Mouse (Mus musculus): ENCODE data around the gene Tmem121b. TPM values are rescaled to one million over a fixed set of nuclear protein-coding genes. Genes with fewer than 3 reads are reported as not detected.
A peak's percentile ranks its signal among the peaks of the same experiment; 100 is the strongest.

Tmem121b gene
- total and polyA plus RNA-seq, 3 experiments: not detected

DNA sequence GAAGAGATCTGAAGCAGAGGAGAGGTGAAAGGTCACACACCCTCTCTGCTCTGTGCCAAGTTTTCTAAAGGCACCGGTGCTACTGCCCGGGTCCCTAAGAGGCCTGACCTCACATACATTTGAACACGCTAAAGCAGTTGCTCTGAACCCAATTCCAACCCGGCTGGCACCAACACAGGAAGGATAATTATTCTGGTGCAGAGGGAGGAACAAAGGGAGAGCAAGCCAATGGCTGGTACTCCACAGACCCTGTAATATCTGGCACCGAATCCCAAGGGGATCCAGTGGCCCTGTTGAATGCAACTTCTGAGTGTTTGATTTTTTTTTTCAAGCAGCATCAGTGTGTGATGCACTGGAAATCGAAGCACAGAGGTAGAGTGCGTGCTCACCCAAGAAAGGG is 2.5 kb downstream of the Tmem121b start:
- DNase-seq: no peak
- Histone ChIP-seq H3K27me3 (ENCODE audit: control insufficient read depth, insufficient read depth, low read length) (peaks cover 20% of the 10 kb centered on the region), H3K4me3 (no peak overlapping the region), H3K4me1 (ENCODE audit: control insufficient read depth, insufficient read depth, low read length) (no peaks in the 10 kb centered on the region; the same call in 1 of the 2 replicates), H3K9ac (ENCODE audit: low read depth, low read length) (no peak overlapping the region), H3K36me3 (ENCODE audit: control insufficient read depth, insufficient read depth, low read length) (no peaks in the 10 kb centered on the region), H3K27ac (no peak overlapping the region), H3K79me2 (replicated peaks; ENCODE audit: control insufficient read depth, insufficient read depth, low read length) (no peaks in the 10 kb centered on the region)
- TF ChIP-seq EP300 (IDR thresholded peaks at IDR 0.05; ENCODE audit: insufficient read depth, low read depth, low read length): no peak
- no peak for TF ChIP-seq CTCF (IDR thresholded peaks at IDR 0.05)
- no peak for TF ChIP-seq POLR2A (IDR thresholded peaks at IDR 0.05; ENCODE audit: insufficient read depth, low read depth, low read length)
- 79% methylated on average over 7 of the region's 7 CpGs for WGBS
- intact Hi-C loops (cut with DNase I): no loop called here

DNA sequence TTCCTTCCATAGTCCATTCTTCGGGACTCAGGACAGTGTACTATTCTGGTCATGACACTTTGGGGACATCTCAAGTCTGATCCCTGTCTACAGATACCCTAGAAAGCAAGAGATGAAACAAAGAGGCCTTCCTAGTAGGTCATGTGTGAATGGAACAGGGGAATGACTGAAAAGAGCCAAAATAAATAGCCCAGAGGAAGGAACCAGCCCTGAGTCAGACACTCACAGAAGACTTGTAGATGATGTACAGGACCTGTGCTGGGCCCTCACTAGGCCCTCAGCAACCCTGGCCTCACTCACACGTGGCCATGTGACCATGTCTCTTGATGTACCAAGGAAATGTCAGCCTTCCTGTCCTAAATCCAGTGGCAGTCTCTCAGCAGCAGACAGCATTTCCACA is 4.1 kb downstream of the Tmem121b start:
- no peaks in the 10 kb centered on the region; the same call in 1 of the 2 replicates for H3K4me1 ChIP-seq (ENCODE audit: control insufficient read depth, insufficient read depth, low read length)
- intact Hi-C loops (cut with DNase I): loop anchor here (5.0 kb wide), 1 partner anchor 1122 kb away; no protein-coding TSS in a partner anchor
- H3K4me3 ChIP-seq: no peak overlapping the region
- no peak overlapping the region for H3K9ac ChIP-seq (ENCODE audit: low read depth, low read length)
- WGBS: 60% methylated on average over 2 of the region's 2 CpGs
- TF ChIP-seq POLR2A (IDR thresholded peaks at IDR 0.05; ENCODE audit: insufficient read depth, low read depth, low read length) (no peak), CTCF (IDR thresholded peaks at IDR 0.05) (no peak)
- no peak overlapping the region for H3K27ac ChIP-seq
- H3K27me3 ChIP-seq (ENCODE audit: control insufficient read depth, insufficient read depth, low read length): peaks cover 20% of the 10 kb centered on the region
- no peaks in the 10 kb centered on the region for H3K79me2 ChIP-seq (replicated peaks; ENCODE audit: control insufficient read depth, insufficient read depth, low read length)
- no peaks in the 10 kb centered on the region for H3K36me3 ChIP-seq (ENCODE audit: control insufficient read depth, insufficient read depth, low read length)
- no peak for DNase-seq

DNA sequence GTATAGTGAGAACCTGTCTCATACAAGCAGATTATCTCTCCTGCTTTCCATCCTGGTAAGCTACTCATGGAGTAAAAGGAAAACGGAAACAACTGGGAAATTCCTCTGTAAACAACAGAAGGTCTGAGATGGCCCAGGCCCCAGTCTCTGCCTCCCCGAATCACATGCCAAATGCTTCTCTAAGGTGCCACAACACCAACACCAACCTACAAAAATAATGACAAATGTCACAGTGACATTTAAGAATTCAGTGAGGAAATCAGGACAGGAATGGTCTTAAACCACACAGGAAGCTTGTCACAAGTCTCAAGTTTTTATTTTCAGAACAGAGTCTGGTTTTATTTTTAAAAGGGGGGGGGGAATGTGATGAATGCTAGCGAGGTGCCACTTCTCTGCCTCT is 5.0 kb downstream of the Tmem121b start:
- Histone ChIP-seq H3K4me3 (no peak overlapping the region), H3K9ac (ENCODE audit: low read depth, low read length) (no peak overlapping the region), H3K4me1 (ENCODE audit: control insufficient read depth, insufficient read depth, low read length) (no peaks in the 10 kb centered on the region), H3K79me2 (replicated peaks; ENCODE audit: control insufficient read depth, insufficient read depth, low read length) (no peaks in the 10 kb centered on the region), H3K27ac (no peak overlapping the region), H3K27me3 (ENCODE audit: control insufficient read depth, insufficient read depth, low read length) (peaks cover 15% of the 10 kb centered on the region), H3K36me3 (ENCODE audit: control insufficient read depth, insufficient read depth, low read length) (no peaks in the 10 kb centered on the region)
- no peak for TF ChIP-seq EP300 (IDR thresholded peaks at IDR 0.05; ENCODE audit: insufficient read depth, low read depth, low read length)
- no peak for TF ChIP-seq CTCF (IDR thresholded peaks at IDR 0.05)
- TF ChIP-seq POLR2A (IDR thresholded peaks at IDR 0.05; ENCODE audit: insufficient read depth, low read depth, low read length): no peak
- intact Hi-C loops (cut with DNase I): loop anchor here (5.0 kb wide), 1 partner anchor 1121 kb away; no protein-coding TSS in a partner anchor
- no peak for DNase-seq
- 45% methylated on average over 3 of the region's 3 CpGs for WGBS

DNA sequence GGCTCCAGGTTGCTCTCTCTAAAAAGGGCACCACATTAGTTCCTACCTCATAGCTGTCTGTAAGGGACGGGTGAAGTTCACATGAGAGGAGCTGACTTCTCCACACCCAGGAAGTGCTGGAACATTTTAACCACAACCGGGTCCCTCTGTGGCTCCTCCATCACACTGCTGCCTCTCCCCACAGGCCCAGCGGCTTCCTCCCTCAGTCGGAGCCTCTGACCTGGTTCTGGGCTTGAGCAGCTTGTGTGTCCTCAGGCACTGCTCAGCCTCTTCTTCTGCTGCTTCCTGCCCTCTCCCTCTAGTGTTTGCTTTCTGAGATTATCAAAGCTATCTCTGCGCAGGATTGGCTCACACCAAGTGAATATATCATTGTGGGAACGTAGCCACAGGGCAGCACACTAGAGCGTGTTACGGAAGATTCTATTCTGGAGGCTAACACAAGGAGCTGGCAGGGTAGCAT is 7.5 kb downstream of the Tmem121b start:
- no peak overlapping the region for H3K27ac ChIP-seq
- intact Hi-C loops (cut with DNase I): loop anchor here (5.0 kb wide), 1 partner anchor 1119 kb away; no protein-coding TSS in a partner anchor
- H3K36me3 ChIP-seq (ENCODE audit: control insufficient read depth, insufficient read depth, low read length): no peaks in the 10 kb centered on the region
- H3K79me2 ChIP-seq (replicated peaks; ENCODE audit: control insufficient read depth, insufficient read depth, low read length): no peaks in the 10 kb centered on the region
- no peaks in the 10 kb centered on the region for H3K27me3 ChIP-seq (ENCODE audit: control insufficient read depth, insufficient read depth, low read length)
- TF ChIP-seq CTCF (IDR thresholded peaks at IDR 0.05) (no peak), EP300 (IDR thresholded peaks at IDR 0.05; ENCODE audit: insufficient read depth, low read depth, low read length) (no peak), POLR2A (IDR thresholded peaks at IDR 0.05; ENCODE audit: insufficient read depth, low read depth, low read length) (no peak)
- H3K4me3 ChIP-seq: no peak overlapping the region
- no peak for DNase-seq
- no peak overlapping the region for H3K9ac ChIP-seq (ENCODE audit: low read depth, low read length)
- H3K4me1 ChIP-seq (ENCODE audit: control insufficient read depth, insufficient read depth, low read length): no peaks in the 10 kb centered on the region
- 54% methylated on average over 8 of the region's 8 CpGs for WGBS

DNA sequence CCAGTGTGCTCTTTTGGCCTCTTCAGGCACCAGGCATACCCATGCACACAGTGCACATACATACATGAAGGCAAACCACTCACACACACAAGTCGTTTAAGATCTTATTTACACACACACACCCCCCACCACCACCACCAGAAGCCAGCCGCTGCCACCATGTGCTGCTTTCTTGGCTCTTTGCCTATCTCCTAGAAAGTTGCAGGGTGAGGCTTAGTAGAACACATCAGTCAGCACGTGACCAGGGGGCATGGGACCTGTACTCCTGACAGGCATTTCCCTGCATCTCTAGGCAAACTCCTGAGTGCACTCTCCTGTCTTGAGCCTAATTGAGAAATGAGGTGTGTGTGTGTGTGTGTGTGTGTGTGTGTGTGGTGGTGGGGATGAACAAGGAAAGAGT is 8.6 kb downstream of the Tmem121b start:
- TF ChIP-seq POLR2A (IDR thresholded peaks at IDR 0.05; ENCODE audit: insufficient read depth, low read depth, low read length) (no peak), EP300 (IDR thresholded peaks at IDR 0.05; ENCODE audit: insufficient read depth, low read depth, low read length) (no peak), CTCF (IDR thresholded peaks at IDR 0.05) (no peak)
- H3K9ac ChIP-seq (ENCODE audit: low read depth, low read length): no peak overlapping the region
- intact Hi-C loops (cut with DNase I): loop anchor here (5.0 kb wide), 1 partner anchor 1118 kb away; no protein-coding TSS in a partner anchor
- no peaks in the 10 kb centered on the region for H3K4me1 ChIP-seq (ENCODE audit: control insufficient read depth, insufficient read depth, low read length)
- H3K36me3 ChIP-seq (ENCODE audit: control insufficient read depth, insufficient read depth, low read length): no peaks in the 10 kb centered on the region
- H3K4me3 ChIP-seq: no peak overlapping the region
- no peaks in the 10 kb centered on the region for H3K79me2 ChIP-seq (replicated peaks; ENCODE audit: control insufficient read depth, insufficient read depth, low read length)
- H3K27ac ChIP-seq: no peak overlapping the region
- no peaks in the 10 kb centered on the region for H3K27me3 ChIP-seq (ENCODE audit: control insufficient read depth, insufficient read depth, low read length)
- 40% methylated on average over 3 of the region's 3 CpGs for WGBS
- DNase-seq: no peak

DNA sequence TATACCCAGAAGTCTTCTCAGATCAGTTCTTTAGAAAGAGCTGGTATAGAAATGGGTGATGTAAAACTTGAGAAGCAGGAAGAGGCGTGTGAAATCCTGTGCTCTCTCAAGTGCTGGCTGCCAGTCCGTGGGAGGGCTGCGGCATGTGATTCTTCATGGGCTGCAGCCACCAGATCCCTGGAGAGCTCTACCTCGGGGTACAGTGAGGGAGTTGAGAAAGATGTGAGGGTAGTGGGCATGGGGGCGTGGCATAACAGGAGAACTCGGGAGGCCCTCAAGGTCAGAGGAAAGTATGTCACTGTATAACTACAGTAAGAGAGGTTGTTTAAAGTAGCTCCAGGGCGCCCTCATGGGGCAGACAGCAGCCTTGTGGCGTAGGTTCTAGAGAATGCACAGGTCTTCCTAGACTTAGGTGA is 10.4 kb downstream of the Tmem121b start:
- DNase-seq: peak in 1 of 2 experiments; percentile 61
- intact Hi-C loops (cut with DNase I): loop anchor here (5.0 kb wide), 1 partner anchor 46 kb away; no protein-coding TSS in a partner anchor
- TF ChIP-seq CTCF (IDR thresholded peaks at IDR 0.05): peak; percentile 74
- no peak for TF ChIP-seq POLR2A (IDR thresholded peaks at IDR 0.05; ENCODE audit: insufficient read depth, low read depth, low read length)
- 19% methylated on average over 8 of the region's 8 CpGs for WGBS
- no peaks in the 10 kb centered on the region for H3K4me1 ChIP-seq (ENCODE audit: control insufficient read depth, insufficient read depth, low read length)
- H3K9ac ChIP-seq (ENCODE audit: low read depth, low read length): no peak overlapping the region
- H3K79me2 ChIP-seq (replicated peaks; ENCODE audit: control insufficient read depth, insufficient read depth, low read length): no peaks in the 10 kb centered on the region
- no peaks in the 10 kb centered on the region for H3K27me3 ChIP-seq (ENCODE audit: control insufficient read depth, insufficient read depth, low read length)
- H3K27ac ChIP-seq: no peak overlapping the region
- H3K4me3 ChIP-seq: no peak overlapping the region
- H3K36me3 ChIP-seq (ENCODE audit: control insufficient read depth, insufficient read depth, low read length): no peaks in the 10 kb centered on the region
